Mouse (Mus musculus): ENCODE data around the gene Pphln1.

Pphln1 gene

DNA sequence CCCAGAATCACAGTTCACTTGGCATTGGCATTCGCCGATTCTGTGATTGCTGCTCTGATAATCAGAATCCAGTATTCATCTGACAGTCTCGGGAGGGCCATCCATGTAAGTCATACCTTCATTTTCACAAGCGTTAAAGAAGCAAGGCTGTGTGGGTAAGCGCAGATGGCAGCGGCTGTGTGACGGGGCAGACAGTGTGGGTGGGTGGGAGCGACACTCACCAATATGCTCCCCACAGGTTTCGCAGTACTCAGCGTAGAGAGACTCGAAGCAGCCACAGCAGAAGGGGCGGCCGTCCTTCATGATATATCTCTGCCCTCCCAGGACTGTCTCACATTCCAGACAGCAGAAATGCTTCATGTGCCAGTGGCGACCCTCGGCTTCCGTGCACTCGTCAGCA lies 106.7 kb downstream of the Pphln1 start:
- no peak for DNase-seq (ENCODE audit: low spot score)

GRCm38 (mm10) chr15:93510690-93511336 lies 112.7 kb downstream of the Pphln1 start:
- DNase-seq (ENCODE audit: low spot score) = no peak

GRCm38 (mm10) chr15:93512437-93512836 lies 114.3 kb downstream of the Pphln1 start:
- DNase-seq (ENCODE audit: low spot score) = no peak

DNA sequence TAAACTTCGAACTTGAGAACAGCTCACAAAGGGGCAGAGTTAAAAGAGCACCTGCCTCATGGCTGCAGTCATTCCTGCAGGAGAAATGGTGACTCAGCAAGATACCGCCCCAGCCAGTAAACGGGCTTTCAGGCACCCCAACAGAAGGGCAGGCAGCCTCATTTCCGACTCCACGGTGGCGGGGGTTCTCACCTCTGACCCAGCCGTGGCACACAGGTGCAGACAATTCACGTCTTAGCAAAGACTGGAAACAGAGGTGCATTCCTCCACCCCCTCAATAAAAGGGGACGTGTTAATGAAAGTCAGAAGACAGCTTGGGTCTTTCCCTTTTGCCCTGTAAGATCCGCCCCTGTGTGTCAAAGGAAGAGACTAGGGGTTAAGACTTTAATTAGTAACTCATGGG lies 115.8 kb downstream of the Pphln1 start:
- no peak for DNase-seq (ENCODE audit: low spot score)

DNA sequence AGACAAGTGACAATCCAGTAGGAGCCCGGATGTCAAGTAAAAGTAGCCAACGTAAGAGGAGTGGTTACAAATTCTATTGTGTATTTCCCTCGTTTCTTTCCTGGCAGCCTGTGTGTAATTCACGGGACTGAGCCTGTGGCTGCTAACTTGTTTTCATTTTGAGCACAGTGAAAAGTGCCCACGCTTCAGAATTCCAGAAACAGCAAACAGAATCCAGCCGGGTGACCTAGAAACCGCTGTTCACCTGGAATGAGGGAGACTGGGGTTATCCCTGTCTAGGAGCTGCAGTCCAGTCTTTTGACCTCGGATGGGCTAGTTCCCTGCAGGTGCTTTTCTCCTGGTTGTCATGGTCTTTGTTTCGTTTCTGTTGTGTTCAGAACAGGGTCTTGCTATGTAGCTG lies 117.2 kb downstream of the Pphln1 start:
- DNase-seq (ENCODE audit: low spot score) = no peak

- no peak for DNase-seq (ENCODE audit: low spot score)
Observed at GRCm38 (mm10) chr15:93517022-93517565, 118.9 kb downstream of the Pphln1 start.

GRCm38 (mm10) chr15:93518143-93518902 lies 120.2 kb downstream of the Pphln1 start:
- no peak for DNase-seq (ENCODE audit: low spot score)

- peak; percentile 87 for DNase-seq (ENCODE audit: low spot score)
Observed at GRCm38 (mm10) chr15:93518941-93519835, 121.0 kb downstream of the Pphln1 start.

GRCm38 (mm10) chr15:93519836-93520826 lies 122.0 kb downstream of the Pphln1 start:
- DNase-seq (ENCODE audit: low spot score) = no peak

GRCm38 (mm10) chr15:93521088-93521786 lies 123.1 kb downstream of the Pphln1 start:
- no peak for DNase-seq (ENCODE audit: low spot score)

DNA sequence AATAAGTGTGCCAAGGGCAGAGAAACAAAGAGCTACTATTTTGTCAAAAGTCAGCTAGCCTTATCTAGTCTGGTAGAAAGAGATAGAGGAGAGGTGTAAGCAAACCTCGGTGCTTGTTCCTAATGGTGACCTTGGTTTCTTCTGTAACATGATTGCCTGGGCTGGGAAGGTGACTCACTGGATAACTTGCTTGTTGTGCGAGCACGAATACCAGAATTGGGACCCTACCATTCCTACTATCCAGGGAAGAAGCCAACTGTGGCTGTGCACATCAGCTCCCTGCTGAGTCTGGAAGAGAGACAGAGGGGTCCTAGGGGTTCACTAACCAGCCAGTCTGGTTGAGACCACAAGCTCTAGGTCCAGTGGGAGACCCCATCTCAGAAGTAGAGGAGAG lies 123.6 kb downstream of the Pphln1 start:
- DNase-seq (ENCODE audit: low spot score) = no peak

GRCm38 (mm10) chr15:93525305-93525917 lies 127.3 kb downstream of the Pphln1 start:
- no peak for DNase-seq (ENCODE audit: low spot score)

GRCm38 (mm10) chr15:93529831-93530702 lies 131.9 kb downstream of the Pphln1 start:
- no peak for DNase-seq (ENCODE audit: low spot score)

DNA sequence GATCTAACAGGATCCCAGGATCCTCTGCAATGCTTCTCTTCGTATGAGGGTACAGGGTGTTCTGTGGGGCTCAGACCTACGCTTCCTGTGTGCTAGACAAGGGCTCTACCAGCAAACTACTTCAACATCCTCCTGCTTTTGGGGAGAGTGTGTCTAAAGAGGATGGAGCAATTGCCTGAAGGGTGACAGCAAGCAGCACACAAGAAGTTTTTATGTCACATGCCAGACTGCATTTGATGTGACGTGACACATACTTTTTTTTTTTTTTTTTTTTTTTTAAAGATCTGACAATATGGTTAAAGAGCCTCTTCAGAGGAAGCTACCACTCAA lies 132.5 kb downstream of the Pphln1 start:
- no peak for DNase-seq (ENCODE audit: low spot score)

- DNase-seq (ENCODE audit: low spot score) = no peak
Observed at GRCm38 (mm10) chr15:93536191-93536590, 138.0 kb downstream of the Pphln1 start.

DNA sequence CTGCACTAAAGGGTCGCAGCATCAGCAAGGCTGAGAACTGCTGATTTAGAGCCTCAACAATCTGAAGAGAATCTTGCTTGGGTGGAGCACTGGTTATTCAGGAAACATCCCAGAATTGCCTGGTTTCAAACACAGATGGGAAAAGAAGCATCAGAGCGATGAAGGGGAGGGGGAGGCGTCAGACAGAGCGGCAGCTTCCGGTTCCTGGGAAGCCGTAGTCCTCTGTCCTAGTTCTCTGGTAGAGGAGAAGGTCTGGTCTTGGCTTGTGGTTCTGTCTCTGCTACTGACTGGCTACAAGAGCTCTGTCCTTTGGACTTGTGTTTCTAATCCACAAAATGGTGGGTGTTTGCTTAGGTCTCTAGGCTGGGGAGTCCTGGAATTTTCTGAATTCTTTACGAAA lies 139.6 kb downstream of the Pphln1 start:
- no peak for DNase-seq (ENCODE audit: low spot score)

DNA sequence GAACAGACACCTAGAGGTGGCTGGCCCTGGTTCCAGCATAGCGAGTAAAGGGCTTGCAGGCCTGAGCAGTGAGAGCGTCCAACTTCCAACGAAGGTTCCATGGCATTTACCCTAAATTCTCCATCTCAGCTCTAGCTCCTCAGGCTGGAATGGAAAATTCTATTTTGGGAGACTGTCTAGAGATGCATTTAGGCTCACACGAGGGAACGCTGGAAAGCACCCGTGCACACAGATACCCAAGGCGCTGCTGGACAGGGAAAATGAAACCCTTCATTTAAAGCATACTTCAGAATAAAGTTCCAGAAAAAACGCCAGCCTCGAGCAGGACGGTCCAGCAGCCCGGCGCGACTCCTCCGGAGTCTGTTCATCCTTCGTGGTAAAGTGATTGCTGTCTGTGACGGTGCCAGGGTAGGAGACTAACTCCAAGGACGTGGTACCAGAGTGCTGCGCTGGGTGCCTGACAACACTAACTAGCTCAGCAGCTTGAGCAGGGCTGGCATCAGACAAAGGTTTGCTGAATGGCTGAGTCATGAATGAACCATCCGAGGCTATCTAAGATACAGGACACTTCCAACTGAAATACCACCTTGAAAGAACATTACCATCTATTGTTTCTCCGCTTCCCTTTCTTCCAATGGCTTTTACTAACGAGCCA lies 140.5 kb downstream of the Pphln1 start:
- no peak for DNase-seq (ENCODE audit: low spot score)

GRCm38 (mm10) chr15:93539415-93539814 lies 141.3 kb downstream of the Pphln1 start:
- DNase-seq (ENCODE audit: low spot score) = no peak
